Mouse (Mus musculus): ENCODE results near the gene Sun5. TPM values are rescaled to one million over a fixed set of nuclear protein-coding genes. Genes with fewer than 3 reads are reported as not detected.
"Not testable (repeated sequence)": the region's sequence is repeated elsewhere in the genome, so short reads cannot be mapped to it uniquely, and the experiment has no call there.

Gene Sun5
- polyA plus RNA-seq, 1 experiment from 2014 or later: not detected

DNA sequence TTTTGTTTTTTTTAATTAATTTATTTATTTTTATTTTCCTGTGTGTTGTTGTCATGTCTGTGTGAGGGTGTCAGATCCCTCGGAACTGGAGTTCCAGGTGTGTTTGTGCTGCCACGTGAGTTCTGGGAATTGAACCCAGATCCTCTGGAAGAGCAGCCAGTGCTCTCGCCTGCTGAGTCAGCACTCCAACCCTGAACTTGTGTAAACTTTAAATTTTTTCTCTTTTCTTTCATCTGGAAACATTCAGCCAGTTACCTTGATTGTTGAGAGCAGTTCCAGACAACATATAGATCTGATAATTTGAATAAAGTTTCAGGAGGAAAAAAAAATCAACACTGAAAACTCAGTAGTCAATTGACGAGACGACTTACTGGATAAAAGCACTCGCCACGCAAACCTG is 42.2 kb downstream of the Sun5 start:
- Histone ChIP-seq H3K4me3 (ENCODE audit: low read depth, low read length) (no peak overlapping the region), H3K9ac (ENCODE audit: low read length) (no peak overlapping the region), H3K4me2 (replicated peaks; ENCODE audit: low read depth) (no peak overlapping the region), H3K9me3 (ENCODE audit: control insufficient read depth, low read length) (no peaks in the 10 kb centered on the region), H3K36me3 (ENCODE audit: control insufficient read depth, insufficient read depth, low read length) (no peaks in the 10 kb centered on the region), H3K27me3 (ENCODE audit: control insufficient read depth, insufficient read depth, low read length) (no peaks in the 10 kb centered on the region), H3K4me1 (replicated peaks; ENCODE audit: control insufficient read depth, insufficient read depth) (no peaks in the 10 kb centered on the region), H3K27ac (replicated peaks) (no peak overlapping the region)
- WGBS: 70% methylated on average over 7 of the region's 7 CpGs
- ATAC-seq (ENCODE audit: low FRiP score, low TSS enrichment) (no peak), DNase-seq (ENCODE audit: low spot score) (no peak)
- no peak for TF ChIP-seq EP300 (optimal IDR thresholded peaks at IDR 0.05)
- no peak for TF ChIP-seq CTCF (IDR thresholded peaks at IDR 0.05; ENCODE audit: low read depth)

GRCm38 (mm10) chr2:153827171-153827830 is 43.6 kb downstream of the Sun5 start:
- no peak overlapping the region for H3K4me3 ChIP-seq (ENCODE audit: low read depth, low read length)
- ATAC-seq (ENCODE audit: low FRiP score, low TSS enrichment): no peak
- H3K27me3 ChIP-seq (ENCODE audit: control insufficient read depth, insufficient read depth, low read length): no peaks in the 10 kb centered on the region
- DNase-seq (ENCODE audit: low spot score): no peak
- H3K4me1 ChIP-seq (replicated peaks; ENCODE audit: control insufficient read depth, insufficient read depth): no peaks in the 10 kb centered on the region
- H3K9me3 ChIP-seq (ENCODE audit: control insufficient read depth, low read length): no peaks in the 10 kb centered on the region
- WGBS: 84% methylated on average over 8 of the region's 8 CpGs
- TF ChIP-seq EP300 (optimal IDR thresholded peaks at IDR 0.05) (no peak), CTCF (IDR thresholded peaks at IDR 0.05; ENCODE audit: low read depth) (no peak)
- H3K36me3 ChIP-seq (ENCODE audit: control insufficient read depth, insufficient read depth, low read length): no peaks in the 10 kb centered on the region
- no peak overlapping the region for H3K9ac ChIP-seq (ENCODE audit: low read length)
- no peak overlapping the region for H3K27ac ChIP-seq (replicated peaks)
- no peak overlapping the region for H3K4me2 ChIP-seq (replicated peaks; ENCODE audit: low read depth)

DNA sequence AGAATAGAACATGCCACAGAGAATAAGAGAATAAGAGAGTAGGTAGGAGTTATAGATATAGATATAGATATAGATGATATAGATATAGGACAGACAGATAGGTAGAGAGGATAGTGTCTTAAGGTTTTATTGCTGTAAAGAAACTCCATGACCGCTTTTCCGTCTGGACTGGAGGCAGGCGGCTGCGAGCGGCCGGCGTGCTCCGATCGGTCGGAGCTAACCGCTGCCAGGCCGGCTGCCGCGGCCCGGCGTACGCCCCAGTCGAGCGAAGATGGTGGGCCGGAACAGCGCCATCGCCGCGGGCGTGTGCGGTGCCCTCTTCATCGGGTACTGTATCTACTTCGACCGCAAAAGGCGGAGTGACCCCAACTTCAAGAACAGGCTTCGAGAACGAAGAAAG is 45.0 kb downstream of the Sun5 start:
- H3K27me3 ChIP-seq (ENCODE audit: control insufficient read depth, insufficient read depth, low read length); H3K27ac ChIP-seq (replicated peaks); ATAC-seq (ENCODE audit: low FRiP score, low TSS enrichment): not testable (repeated sequence)

GRCm38 (mm10) chr2:153824593-153824992 is 46.3 kb downstream of the Sun5 start:
- no peaks in the 10 kb centered on the region for H3K27me3 ChIP-seq (ENCODE audit: control insufficient read depth, insufficient read depth, low read length)
- H3K27ac ChIP-seq (replicated peaks): no peak overlapping the region
- H3K9me3 ChIP-seq (ENCODE audit: control insufficient read depth, low read length): no peaks in the 10 kb centered on the region
- WGBS: 58% methylated on average over 6 of the region's 6 CpGs
- DNase-seq (ENCODE audit: low spot score): peak; percentile 69
- no peaks in the 10 kb centered on the region for H3K36me3 ChIP-seq (ENCODE audit: control insufficient read depth, insufficient read depth, low read length)
- H3K9ac ChIP-seq (ENCODE audit: low read length): no peak overlapping the region
- H3K4me1 ChIP-seq (replicated peaks; ENCODE audit: control insufficient read depth, insufficient read depth): no peaks in the 10 kb centered on the region
- H3K4me3 ChIP-seq (ENCODE audit: low read depth, low read length): no peak overlapping the region
- TF ChIP-seq EP300 (optimal IDR thresholded peaks at IDR 0.05) (no peak), CTCF (IDR thresholded peaks at IDR 0.05; ENCODE audit: low read depth) (no peak)
- no peak overlapping the region for H3K4me2 ChIP-seq (replicated peaks; ENCODE audit: low read depth)
- ATAC-seq (ENCODE audit: low FRiP score, low TSS enrichment): peak; percentile 77; the same call in 1 of the 2 replicates

More for the DNA sequence above, 45.0 kb downstream of the Sun5 start:
- H3K9me3 ChIP-seq (ENCODE audit: control insufficient read depth, low read length); H3K4me3 ChIP-seq (ENCODE audit: low read depth, low read length); H3K4me2 ChIP-seq (replicated peaks; ENCODE audit: low read depth); H3K9ac ChIP-seq (ENCODE audit: low read length); H3K4me1 ChIP-seq (replicated peaks; ENCODE audit: control insufficient read depth, insufficient read depth); H3K36me3 ChIP-seq (ENCODE audit: control insufficient read depth, insufficient read depth, low read length); DNase-seq (ENCODE audit: low spot score): not testable (repeated sequence)
- WGBS: 77% methylated on average over 31 of the region's 32 CpGs

GRCm38 (mm10) chr2:153822005-153822543 is 48.8 kb downstream of the Sun5 start:
- DNase-seq (ENCODE audit: low spot score): no peak
- Histone ChIP-seq H3K9me3 (ENCODE audit: control insufficient read depth, low read length) (no peaks in the 10 kb centered on the region), H3K4me1 (replicated peaks; ENCODE audit: control insufficient read depth, insufficient read depth) (no peaks in the 10 kb centered on the region), H3K4me2 (replicated peaks; ENCODE audit: low read depth) (no peak overlapping the region), H3K27ac (replicated peaks) (no peak overlapping the region), H3K9ac (ENCODE audit: low read length) (no peak overlapping the region), H3K4me3 (ENCODE audit: low read depth, low read length) (no peak overlapping the region), H3K27me3 (ENCODE audit: control insufficient read depth, insufficient read depth, low read length) (no peaks in the 10 kb centered on the region), H3K36me3 (ENCODE audit: control insufficient read depth, insufficient read depth, low read length) (no peaks in the 10 kb centered on the region)
- TF ChIP-seq CTCF (IDR thresholded peaks at IDR 0.05; ENCODE audit: low read depth): no peak
- no peak for TF ChIP-seq EP300 (optimal IDR thresholded peaks at IDR 0.05)
- ATAC-seq (ENCODE audit: low FRiP score, low TSS enrichment): peak; percentile 25; the same call in 1 of the 2 replicates
- WGBS: 69% methylated on average over 2 of the region's 2 CpGs

GRCm38 (mm10) chr2:153809921-153810320 is 61.0 kb downstream of the Sun5 start:
- TF ChIP-seq EP300 (optimal IDR thresholded peaks at IDR 0.05) (no peak), CTCF (IDR thresholded peaks at IDR 0.05; ENCODE audit: low read depth) (no peak)

More at GRCm38 (mm10) chr2:153809921-153810320, 61.0 kb downstream of the Sun5 start:
- Histone ChIP-seq H3K4me1 (replicated peaks; ENCODE audit: control insufficient read depth, insufficient read depth) (no peaks in the 10 kb centered on the region), H3K4me3 (ENCODE audit: low read depth, low read length) (no peak overlapping the region), H3K9me3 (ENCODE audit: control insufficient read depth, low read length) (no peaks in the 10 kb centered on the region), H3K36me3 (ENCODE audit: control insufficient read depth, insufficient read depth, low read length) (no peaks in the 10 kb centered on the region), H3K27ac (replicated peaks) (no peak overlapping the region), H3K4me2 (replicated peaks; ENCODE audit: low read depth) (no peak overlapping the region), H3K27me3 (ENCODE audit: control insufficient read depth, insufficient read depth, low read length) (no peaks in the 10 kb centered on the region), H3K9ac (ENCODE audit: low read length) (no peak overlapping the region)
- WGBS: 57% methylated on average over 3 of the region's 3 CpGs
- ATAC-seq (ENCODE audit: low FRiP score, low TSS enrichment) (no peak), DNase-seq (ENCODE audit: low spot score) (no peak)

All from stomach, postnatal 0 days (tissue).